Mouse (Mus musculus) heart, adult 10 weeks (tissue): ENCODE data around the gene Hoxa4. TPM values are rescaled to one million over a fixed set of nuclear protein-coding genes. Genes with fewer than 3 reads are reported as not detected.

ENCODE experiments used
- polyA plus RNA-seq: library from polyadenylated mRNA; stranded (reverse); fragments of 350-450 nt; fragmentation: Illumina TruSeq; extraction: RNeasy Lipid Tissue Mini Kit (QIAGEN cat#74804); gene quantifications from one replicate; pipeline ENCODE4 v1.2.3, GENCODE M21; 2014; ENCODE audit warnings: low read depth, low replicate concordance

Hoxa4 gene
- 0.29 TPM for polyA plus RNA-seq

DNA sequence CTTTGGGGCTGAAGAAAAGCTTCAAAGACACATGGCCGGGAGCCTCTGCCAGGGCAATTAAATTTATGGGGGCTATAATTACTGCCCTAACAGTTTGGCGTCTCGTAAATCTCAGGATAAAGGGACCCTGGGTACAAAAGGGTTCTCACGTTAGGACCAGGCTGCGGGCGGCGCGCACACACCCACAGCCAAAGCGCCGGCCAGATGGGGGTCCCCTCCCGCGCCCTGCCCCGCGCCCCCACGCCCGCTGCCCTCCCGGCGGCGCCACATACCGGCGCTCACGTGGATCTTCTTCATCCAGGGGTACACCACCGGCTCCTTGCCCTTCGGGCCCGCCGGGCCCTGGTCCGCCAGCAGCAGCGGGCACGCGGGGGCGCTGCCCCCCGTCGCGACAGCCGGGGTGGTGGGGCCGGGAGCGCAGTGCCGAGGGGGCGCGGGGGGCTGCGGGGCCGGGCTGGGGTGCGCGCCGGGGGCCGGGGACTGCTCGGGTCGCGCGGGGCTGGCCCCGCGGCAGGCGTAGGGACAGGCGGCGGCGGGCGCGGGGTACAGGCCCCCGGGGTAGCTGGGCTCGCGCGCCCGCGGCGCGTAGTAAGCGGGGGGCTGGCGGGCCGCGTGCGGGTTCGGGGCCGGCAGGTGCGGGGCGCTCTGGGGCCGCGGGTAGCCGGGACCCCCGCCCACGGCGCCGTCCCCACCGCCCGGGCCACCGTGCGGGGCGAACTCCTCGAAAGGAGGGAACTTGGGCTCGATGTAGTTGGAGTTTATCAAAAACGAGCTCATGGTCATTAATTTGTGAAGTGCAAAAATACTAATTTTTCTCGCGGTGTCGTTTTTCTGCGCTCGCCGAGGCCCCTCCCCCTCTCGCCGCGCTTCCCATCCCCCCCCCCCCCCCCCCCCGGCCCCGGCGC is at the start of gene Hoxa4:
Gene Hoxa4 (minus strand): TSS at position 848 of the 905 bp plus-strand sequence.

DNA sequence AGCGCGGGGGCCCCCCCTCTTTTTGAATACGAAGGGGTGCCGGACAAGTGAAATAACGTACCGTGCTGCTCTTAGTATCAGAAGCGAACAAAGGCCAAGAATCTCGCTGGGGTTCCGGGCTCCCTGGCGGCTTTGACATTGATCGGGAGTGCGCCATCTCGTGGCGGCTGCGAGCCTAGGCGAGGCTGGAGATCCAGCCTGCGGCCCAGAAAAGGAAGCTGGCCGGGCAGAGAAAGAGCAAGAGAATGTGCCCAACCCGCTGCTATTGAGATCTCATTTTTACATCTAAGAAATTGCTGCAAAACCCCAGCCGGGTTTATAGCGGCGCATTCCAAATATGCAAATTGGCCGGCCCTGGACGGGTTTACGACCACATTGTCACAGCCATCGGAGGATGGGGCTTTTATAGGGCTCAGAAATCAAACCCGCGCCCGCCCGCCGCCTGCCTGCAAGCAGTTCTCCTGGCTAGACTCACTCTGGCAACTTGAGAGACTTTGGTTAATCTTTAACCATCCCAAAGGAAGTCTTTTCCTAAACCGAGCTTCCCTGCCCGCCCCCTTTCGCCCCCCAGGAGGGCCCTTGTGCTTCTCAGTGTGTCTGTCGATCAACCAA is 48.9 kb upstream of the Hoxa4 start, which contains the start of gene Hoxa10:
Gene Hoxa10 (minus strand): TSS at position 466 of the 612 bp plus-strand sequence.

DNA sequence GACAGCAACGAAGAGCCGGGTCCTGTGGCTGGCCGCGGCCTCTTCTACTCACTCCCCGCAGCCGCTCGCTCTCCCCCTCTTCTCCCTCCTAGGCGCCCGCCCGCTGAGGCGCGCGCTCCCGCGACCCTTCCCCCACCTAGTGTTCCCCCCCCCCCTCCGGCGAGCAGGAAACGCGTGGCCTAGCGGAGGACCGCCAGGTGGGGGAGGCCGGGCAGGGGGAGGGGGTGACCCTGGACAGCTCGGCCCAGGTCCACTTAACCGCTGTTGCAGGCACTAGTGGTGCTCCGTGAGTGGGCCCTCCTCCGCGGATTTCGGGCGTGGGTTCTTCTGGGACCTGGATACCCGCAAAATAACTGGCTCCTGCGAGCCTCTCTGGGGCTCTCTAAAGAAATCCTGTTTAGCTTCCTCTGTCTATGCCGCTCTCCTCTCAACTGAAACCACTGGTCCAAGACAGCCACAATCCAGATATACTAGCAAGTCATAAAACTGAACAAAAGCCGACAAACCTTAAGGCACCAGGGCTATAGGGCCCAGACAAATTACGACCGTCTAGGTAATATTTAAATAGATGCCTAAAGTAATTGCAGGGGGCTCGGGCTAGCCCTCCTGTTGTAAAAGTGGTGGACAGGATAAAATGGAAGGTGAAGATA is 39.1 kb upstream of the Hoxa4 start, which contains the start of gene Hoxa9:
Gene Hoxa9 (minus strand): TSS at position 574 of the 650 bp plus-strand sequence.

DNA sequence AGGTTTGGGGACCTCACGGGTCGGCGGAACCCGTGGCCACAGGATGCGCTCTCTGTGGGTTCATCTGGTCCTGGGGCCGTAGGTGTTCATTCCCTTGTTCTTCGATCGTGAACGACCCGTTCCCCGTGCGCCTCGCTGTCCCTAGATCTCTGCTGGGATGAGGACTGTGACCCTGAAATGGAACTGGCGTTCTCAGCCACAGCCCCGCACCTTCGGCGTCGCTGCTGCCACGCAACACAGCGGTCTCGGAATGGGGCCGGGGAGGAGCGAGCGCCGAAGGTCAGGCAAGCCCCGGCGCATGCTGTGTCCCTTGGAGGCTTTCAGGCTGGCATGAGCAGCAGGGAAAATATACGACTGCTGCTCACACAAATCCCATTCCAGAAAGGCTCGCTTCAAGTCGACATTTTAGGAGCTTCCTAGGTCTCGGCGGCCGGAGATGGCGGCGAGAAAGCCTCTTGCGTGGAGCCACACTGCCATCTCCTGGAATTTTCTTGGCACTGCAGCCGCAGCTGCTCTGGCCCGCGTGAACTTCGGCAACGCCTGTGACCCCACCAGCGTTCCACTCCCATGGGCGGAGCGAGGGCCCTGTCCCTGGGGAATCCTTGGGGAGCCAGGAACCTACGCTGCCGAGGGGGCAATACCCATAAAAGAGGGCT is 29.9 kb upstream of the Hoxa4 start, which contains the start of gene Hoxa7:
Gene Hoxa7 (minus strand): TSS at position 518 of the 656 bp plus-strand sequence.

DNA sequence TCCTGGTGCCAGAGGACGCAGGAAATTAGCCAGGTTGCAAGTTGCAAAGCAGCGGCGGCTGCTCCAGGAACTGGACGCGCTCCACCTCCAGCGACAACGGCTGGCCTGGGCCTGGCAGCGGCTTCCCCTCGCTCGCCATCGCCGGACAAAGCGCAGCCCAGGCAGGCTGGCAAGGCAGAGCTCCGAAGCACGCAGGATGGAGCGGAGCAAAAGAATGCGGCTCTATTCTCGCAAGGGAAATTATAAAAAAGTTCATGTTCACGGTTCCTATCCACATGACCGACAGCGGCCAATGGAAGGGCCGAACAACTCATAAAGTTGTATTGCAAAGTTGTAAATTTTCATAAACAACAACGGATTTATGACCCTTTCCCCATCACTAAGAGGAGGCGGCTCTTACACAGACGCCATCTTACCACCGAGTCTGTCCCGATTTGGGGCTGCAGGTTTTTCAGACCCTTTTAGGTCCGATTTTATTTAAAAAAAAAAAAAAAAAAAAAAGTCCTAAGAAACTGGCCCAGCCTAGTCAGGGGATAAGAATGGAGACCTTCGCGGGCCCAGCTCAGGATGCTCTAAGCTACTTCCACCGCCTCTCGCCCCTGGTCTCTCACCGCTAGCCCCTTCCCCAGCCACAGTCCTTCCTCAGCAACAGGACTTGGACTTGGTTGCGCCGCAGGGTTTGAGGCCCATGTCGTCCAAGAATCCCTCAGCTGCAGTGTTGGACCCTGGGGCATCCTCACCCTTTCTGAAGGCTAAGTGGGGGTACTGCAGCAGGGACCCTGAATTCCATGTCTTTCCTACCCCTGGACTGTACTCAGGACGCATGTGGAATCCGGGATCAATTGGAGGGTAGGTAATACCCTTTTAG is 21.8 kb upstream of the Hoxa4 start, which contains the start of the genes Hoxa3 and Gm28308:
Gene Hoxa3 (minus strand): TSS at position 218 of the 868 bp plus-strand sequence.
Gene Gm28308 (minus strand): TSS at position 221 of the 868 bp plus-strand sequence.

DNA sequence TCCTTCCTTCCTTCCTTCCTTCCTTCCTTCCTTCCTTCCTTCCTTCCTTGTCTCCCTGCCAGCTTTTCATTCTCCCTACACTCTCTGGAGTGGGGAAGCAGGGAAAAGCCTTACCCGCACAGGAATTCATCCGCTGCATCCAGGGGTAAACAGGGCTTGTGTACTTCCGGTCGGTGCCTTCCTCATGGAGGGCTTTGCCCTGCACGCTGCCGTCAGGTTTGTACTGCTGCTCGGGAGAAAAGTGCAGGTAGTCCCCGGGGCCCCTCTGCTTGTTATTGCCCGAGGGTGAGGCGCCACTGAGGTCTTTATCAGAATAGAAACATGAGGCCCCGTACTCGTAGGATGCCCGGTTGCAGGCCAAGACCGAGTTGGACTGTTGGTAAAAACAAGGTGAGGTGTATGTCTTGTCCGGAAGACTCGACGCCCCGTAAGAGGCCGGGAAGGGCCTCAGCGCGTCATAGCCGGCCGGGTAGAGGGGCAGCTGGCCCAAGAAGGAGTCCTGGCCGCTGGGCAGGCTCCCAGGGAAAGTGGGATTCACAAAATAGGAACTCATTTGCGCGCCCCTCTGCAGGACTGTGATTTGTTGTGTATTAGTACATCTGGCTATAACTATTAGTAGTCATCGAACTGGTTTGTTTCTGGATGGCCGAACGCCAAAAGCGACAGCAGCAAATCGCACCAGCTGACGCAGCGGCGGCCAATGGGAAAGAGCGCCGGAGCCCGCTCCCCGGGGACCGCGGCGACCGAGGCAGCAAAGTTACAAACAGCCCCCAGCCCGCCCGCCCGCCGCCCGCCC is 16.7 kb upstream of the Hoxa4 start, which contains the start of gene Hoxa6:
Gene Hoxa6 (minus strand): TSS at position 651 of the 796 bp plus-strand sequence.

DNA sequence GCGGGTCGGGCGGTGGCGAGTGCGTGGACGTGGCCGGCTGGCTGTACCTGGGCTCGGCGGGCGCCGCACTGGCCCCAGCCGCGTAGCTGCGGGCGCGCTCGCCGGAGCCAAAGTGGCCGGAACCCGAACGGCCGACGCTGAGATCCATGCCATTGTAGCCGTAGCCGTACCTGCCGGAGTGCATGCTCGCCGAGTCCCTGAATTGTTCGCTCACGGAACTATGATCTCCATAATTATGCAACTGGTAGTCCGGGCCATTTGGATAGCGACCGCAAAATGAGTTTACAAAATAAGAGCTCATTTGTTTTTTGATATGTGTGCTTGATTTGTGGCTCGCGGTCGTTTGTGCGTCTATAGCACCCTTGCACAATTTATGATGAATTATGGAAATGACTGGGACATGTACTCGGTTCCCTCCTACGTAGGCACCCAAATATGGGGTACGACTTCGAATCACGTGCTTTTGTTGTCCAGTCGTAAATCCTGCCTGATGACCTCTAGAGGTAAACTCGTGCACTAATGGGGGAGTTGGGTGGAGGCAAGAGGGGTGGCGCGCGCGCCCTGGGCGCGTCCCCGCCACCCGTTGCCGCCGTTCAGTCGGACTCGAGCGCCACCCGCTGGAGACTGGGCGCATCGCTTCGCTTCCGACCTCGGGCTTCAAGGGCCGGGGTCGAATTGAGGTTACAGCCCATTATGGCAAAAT is 12.6 kb upstream of the Hoxa4 start, which contains the start of gene Hoxa5:
Gene Hoxa5 (minus strand): TSS at position 538 of the 703 bp plus-strand sequence.

DNA sequence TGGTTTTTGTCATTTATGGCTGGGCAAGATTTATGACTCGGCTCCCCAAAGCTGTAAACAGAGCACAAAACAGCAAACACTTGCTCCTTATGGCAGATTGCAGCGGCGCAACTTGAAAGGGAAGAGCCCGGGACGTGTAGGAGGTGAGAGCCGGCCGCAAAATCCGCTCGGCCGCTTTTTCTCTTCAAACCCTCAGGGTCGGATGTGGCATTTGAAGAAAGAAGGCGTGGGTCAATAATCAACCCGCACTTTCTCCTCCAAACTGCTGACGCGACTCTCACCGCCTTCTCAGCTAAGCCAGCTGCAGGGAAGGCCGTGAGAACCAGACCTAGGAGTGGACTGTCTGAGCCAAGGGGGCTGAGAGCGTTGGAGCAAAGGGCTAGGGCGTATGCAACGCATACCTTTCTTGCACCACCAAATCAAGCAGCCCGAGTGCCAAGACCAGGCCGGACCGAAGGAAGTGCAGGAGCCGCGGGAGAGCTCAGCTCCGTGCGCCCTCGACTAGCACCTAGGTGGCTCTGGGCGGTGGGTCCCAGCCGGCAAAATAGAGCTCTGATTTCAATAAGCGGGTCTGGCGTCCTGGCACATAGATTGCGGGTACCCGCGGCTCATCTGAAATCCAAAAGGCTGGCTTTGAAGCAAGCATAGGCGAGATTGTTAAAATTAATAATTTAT is 14.4 kb downstream of the Hoxa4 start, which contains the start of gene 5730596B20Rik:
Gene 5730596B20Rik (plus strand): TSS at position 438 of the 675 bp plus-strand sequence.

DNA sequence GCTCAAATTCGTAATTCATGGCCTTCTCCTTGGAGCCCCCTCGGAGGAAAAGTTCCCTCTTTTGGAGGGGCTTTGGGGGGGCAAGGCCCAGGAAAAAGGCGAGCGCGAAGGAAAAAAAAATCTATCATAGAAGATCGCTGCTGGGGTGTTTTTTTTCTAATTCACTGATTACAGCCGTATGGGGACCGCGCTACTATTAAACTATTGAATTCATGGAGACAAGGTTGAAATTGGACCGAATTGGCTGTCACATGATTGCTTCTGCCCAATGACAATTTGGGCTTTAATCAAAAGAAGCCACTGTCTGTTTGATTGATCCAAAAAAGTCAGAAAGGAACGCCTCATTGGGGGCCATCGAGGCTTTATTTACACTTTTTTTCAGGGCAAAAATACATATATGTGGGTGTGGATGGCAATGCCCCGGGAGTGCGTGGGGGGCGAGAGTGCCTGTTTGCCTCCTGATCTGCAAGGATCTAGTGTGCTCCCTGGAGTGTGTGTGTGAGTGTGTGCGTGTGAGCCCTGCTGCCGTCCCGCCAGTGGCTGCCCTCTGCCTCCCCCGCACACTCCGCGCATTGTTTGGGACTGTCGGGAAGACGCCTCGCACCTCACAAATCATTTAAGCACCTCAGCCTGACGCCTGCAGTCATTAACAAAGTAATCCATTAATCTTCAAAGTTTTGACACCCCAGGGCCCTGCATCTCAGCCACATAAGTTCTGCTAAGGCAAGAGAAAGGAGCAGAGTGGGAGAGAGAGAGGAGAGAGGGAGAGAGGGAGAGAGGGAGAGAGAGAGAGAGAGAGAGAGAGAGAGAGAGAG is 26.7 kb downstream of the Hoxa4 start, which contains the start of gene Hoxa2:
Gene Hoxa2 (minus strand): TSS at position 206 of the 815 bp plus-strand sequence.

DNA sequence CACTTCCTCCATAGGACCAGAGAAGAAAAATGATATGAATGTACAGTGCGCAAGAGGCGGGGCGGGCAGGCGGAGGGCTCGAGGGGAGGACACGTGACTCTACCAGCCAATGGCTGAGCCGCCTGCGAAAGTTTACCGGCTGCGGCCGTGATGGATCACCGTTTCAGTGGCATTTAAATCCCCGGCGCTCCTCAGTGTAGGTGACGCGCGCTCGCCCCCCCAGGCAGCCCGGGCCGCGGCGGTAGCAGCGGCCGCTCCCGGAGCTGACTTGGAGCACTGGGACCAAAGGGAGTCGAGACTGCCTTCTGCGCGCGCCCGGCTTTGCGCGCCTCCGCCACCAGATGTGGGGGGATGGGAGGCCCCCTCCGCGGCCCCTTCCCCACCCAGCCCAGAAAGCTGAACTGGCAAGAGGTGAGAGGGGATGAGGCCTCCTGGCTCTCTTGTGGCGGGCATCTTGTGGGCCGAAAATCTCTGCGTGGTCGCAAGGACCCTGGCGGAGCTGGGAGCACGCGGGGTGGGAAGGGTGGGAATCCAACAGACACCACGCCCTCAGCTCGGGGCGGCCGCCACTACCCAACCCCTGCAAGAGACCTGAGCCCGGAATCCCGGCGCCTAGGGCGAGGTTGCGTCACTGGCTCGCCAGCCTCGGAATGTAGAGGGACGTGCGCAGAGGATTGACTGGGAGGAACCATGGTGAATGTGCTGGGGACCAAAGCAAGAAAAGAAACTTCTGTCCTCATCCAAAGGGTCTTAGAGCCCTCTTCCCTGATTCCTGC is 33.1 kb downstream of the Hoxa4 start, which contains the start of gene Hoxa1:
Gene Hoxa1 (minus strand): TSS at position 42 of the 776 bp plus-strand sequence.

Other genes starting within 250 kb of the Hoxa4 start
- 9.7 TPM for gene Skap2, start 179.2 kb downstream of the Hoxa4 start, polyA plus RNA-seq
- gene Hoxa1, start 33.4 kb downstream of the Hoxa4 start, polyA plus RNA-seq = 0.58 TPM
- gene Hoxa2, start 26.9 kb downstream of the Hoxa4 start, polyA plus RNA-seq = 0.26 TPM
- not detected for gene 5730596B20Rik, start 14.3 kb downstream of the Hoxa4 start, polyA plus RNA-seq
- gene Hoxa5, start 12.8 kb upstream of the Hoxa4 start, polyA plus RNA-seq = 0.39 TPM
- gene Hoxa6, start 17.0 kb upstream of the Hoxa4 start, polyA plus RNA-seq = not detected
- gene Hoxa3, start 21.6 kb upstream of the Hoxa4 start, polyA plus RNA-seq = 0.55 TPM
- gene Gm28308, start 21.6 kb upstream of the Hoxa4 start, polyA plus RNA-seq = not detected
- 0.37 TPM for gene Hoxa7, start 30.1 kb upstream of the Hoxa4 start, polyA plus RNA-seq
- gene Hoxa9, start 39.3 kb upstream of the Hoxa4 start, polyA plus RNA-seq = not detected
- gene Hoxa10, start 49.1 kb upstream of the Hoxa4 start, polyA plus RNA-seq = not detected
- gene Hoxa11, start 54.1 kb upstream of the Hoxa4 start, polyA plus RNA-seq = not detected
- not detected for gene Hoxa13, start 69.1 kb upstream of the Hoxa4 start, polyA plus RNA-seq
- not detected for gene Evx1, start 121.7 kb upstream of the Hoxa4 start, polyA plus RNA-seq